Mouse (Mus musculus) lung, adult 2 months (tissue): ENCODE measurements around the gene Dnajc27.

Source experiments
- CTCF ChIP-seq: fragments of 200-500 bp; IDR thresholded peaks from 2 replicates; pipeline ENCODE4 v1.5.1; 2011; ENCODE audit warnings: mild to moderate bottlenecking, low read length, control low read depth; ENCODE audit not compliant: insufficient read depth
- POLR2A ChIP-seq: fragments of 200-500 bp; IDR thresholded peaks from 2 replicates; pipeline ENCODE4 v1.6.1; 2011; ENCODE audit warnings: low read depth, mild to moderate bottlenecking, control low read depth, low read length, borderline replicate concordance; ENCODE audit errors: extremely low read depth

- TF ChIP-seq POLR2A (no peak), CTCF (no peak)
These were observed 44.0 kb upstream of the Dnajc27 start, which contains the start of gene Efr3b for GRCm38 (mm10) chr12:4038061-4039041.
